Mouse (Mus musculus) c-Kit-positive CD71-positive TER-119-positive erythroid progenitor cells, embryonic 14.5 days (primary cell): Measurements from ENCODE around the gene Sp3.
"Not testable (repeated sequence)": the region's sequence is repeated elsewhere in the genome, so short reads cannot be mapped to it uniquely, and the experiment has no call there.

ENCODE experiments used
- DNase-seq: peaks from one replicate; pipeline ENCODE4 v3.0.0-alpha.2; 2013; ENCODE audit warnings: low spot score

Gene Sp3

DNA sequence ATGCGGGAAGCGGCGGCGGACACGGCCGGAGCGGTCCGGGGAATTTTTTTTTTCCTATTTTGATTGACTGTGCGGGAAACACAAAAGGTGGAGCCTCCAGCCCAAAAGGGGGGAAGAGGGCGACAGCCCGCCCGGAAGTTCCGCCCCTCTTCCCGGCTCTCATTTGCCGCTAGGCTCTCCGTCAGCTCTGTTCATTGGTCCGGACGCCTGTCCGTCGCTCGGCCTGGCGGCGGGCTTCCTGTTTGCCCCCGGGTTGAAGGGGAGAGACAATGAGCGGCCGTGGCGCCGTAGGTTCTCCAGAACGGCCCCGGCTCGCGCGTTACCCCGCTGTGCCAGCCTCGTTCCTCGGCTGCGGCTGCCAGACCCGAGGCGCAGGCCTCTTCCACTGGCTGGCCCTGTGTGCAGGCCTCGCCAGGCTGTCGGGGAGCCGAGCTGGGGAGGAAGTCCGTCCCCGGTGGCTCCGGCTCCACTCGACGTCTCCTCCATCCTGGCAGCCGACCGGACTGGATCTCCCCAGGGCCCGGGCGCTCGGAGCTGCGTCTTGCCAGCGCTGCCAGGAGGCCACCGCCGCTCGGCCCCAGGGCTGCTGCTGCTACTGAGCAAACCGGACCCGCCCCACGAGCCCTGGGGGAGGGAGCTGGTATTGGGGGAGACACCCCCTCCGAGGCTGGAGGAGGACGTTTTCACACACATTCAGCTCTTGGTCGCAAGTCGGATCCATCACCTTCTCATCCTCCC, at the start of gene Sp3:
TSS of gene Sp3 (minus strand) at position 110 of the 738 bp plus-strand sequence.
- peak; percentile 94 for DNase-seq

GRCm38 (mm10) chr2:73029846-73030245, 49.6 kb upstream of the Sp3 start:
- no peak for DNase-seq

GRCm38 (mm10) chr2:73028019-73028418, 47.8 kb upstream of the Sp3 start:
- no peak for DNase-seq

DNA sequence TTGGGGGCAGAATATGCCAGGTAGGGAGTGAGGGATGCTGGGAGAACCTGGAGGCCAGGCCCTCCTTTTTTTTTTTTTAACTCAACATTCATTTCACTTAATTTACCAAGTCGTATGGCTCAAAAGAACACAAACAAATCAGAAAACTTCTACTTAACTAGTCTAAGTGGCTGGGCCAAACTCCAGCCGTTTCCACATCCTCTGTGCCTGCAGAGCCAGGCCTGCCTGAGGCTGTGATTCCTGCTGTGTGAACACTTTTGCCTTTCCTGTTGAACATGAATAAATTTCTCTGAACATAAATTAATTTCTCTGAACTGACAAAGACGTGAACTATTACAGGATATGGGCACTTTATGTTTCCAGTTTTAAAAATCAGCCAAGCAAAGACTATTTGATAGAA, 46.9 kb upstream of the Sp3 start:
- no peak for DNase-seq

GRCm38 (mm10) chr2:73023803-73024202, 43.6 kb upstream of the Sp3 start:
- peak; percentile 92 for DNase-seq

DNA sequence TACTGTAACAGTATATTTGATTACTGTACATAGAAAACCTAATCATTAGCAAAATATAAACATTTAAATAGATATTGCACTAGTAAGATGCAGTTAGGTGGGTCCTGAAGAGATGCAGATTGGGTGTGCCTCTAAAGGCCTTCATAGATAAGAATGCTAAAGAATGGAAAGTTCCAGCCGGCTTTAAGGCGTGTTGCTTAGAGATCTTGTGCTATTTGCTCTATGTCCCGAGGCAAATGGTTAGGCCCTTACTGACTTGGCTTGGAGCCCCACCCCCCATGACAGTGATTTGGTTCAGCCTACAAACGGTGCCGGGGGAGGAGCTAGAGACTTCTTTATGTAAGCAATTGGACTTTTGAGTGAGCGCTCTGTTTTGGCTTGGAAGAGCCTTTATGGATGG, 40.8 kb upstream of the Sp3 start:
- peak; percentile 84 for DNase-seq

DNA sequence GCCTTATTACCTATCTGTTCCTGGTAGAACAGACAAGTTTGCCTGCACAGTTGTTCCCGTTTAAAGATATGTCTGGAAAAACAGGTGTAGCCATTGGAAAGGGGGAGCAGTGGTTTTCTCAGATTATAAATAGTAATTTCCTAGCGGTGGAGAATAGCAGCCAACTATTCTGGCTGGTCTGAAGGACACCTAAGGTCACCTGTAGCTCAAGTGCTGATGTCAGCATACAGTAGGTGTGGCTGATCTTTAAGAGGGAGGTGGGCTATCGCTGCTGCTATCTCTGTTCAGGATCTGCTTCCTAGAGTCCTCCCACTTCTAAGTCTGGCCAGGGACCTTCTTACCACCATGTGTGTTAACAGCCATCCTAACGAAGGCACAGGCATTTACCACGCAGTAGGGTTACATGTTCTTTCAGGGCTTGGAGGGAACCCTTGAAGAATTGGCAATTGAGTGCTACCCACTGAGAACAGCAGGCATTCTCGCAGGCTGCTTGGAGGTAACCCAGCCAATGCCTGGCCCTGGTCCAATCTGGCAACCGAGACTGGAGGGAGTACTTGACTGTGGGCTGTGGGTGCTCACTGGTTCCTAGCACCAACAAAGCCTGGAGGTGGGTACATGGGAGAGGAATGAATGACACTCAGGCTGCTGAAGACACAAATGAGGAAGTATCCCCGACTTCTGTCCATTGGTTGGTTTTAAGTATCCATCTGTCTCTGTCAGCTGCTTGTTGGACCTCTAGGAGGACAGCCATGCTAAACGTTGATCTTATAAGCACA, 39.3 kb upstream of the Sp3 start:
- DNase-seq = no peak

DNA sequence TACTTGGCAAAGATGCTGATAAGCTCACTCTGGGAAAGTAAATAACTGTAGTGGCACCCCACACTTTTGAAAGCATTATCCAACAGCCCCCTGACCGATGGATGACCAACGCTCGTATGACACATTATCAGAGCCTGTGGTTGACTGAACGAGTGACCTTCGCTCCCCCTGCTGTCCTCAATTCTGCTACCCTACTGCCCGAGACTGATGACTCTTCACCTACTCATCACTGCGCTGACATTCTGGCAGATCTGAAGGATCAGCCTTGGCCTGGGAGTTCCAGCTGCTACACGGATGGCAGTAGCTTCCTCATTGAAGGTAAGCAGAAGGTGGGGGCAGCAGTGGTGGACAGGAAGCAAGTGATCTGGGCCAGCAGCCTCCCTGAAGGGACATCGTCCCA, 33.8 kb upstream of the Sp3 start:
- not testable (repeated sequence) for DNase-seq

DNA sequence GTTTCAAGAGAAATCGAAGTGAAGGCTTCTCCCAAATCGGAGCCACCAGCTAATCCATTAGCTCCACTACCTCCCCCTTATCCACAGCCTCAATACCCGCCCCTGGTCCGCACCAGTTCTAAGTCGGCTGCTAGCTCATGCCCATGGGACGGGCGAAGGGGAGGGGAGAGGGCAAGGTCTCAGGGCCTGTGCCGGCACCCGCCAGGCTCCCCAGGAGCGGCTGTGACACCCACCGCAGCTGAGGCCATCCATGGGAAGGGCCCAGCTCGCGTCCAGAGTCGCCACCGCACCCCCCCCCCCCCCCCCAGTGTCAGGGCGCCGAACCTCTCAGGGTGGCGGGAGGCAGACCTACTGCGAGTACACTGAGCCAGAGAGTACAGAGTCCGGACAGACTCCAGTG, 32.4 kb upstream of the Sp3 start:
- no peak for DNase-seq

DNA sequence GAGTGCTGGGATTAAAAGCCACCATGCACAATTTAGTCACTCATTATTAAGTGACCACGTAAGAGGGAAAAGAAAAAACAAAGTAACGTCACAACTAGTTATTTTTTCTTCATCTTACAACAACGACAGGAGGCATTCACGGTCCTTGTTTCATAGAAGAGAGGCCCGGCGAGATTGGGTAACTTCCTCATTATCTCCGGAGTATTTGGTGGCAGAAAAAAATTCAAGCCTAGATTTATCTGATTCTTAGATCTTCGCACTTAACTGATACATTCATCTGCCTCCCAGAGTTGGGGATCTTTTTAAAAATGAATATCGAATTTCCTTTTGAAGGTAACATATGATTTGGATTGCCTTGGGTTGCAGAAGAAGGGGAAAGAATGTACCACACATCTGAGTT, 27.2 kb upstream of the Sp3 start:
- no peak for DNase-seq

- no peak for DNase-seq
These were observed 25.6 kb upstream of the Sp3 start for GRCm38 (mm10) chr2:73005611-73006515.

DNA sequence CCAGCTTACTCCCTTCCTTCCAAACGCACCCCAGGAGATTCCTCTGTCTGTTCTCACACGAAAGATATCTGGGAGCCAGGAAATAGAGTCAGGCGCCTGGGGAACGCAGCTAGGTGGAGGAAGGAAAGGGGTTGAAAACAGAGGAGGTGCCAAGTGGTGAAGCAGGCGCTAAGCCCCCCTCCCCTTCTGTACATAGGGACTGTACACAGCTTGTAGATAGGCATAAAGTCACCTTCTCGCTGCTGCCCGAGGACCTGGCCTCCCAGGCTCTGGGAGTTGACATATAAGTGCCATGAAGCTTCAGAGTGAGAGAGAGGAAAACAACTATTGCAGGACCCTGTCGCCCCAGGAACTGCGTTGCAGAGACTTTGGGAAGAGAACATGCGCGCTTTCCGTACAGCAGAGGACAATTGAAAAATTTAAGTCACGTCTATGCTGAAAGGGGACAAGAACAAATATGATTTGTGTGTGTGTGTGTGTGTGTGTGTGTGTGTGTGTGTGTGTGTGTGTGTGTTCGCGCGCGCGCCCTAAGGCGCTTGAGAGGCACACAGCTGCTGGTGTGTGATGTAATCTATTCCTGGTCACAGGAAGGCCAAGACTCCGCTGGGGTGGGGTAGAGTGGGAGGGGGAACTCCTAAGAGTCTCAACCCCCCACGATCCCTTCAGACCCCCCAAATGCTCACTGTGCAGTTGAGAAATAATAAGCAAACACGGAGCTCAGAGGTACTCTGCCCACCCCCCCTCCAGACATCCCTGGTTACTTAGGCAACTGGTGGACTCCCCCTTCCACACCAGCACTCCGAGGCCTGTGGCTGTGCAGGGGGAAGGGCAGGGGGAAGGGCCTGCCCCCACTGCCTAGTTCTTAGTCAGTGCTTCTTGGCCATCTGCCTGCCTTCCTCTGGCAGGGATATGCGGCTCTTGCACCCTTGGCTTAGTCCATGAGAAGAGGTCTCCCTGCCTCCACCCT, 23.8 kb upstream of the Sp3 start:
- no peak for DNase-seq

GRCm38 (mm10) chr2:73003049-73003448, 22.8 kb upstream of the Sp3 start:
- DNase-seq = no peak

GRCm38 (mm10) chr2:73002451-73002850, 22.2 kb upstream of the Sp3 start:
- no peak for DNase-seq

- peak; percentile 74 for DNase-seq
These were observed 21.7 kb upstream of the Sp3 start for GRCm38 (mm10) chr2:73001994-73002393.

DNA sequence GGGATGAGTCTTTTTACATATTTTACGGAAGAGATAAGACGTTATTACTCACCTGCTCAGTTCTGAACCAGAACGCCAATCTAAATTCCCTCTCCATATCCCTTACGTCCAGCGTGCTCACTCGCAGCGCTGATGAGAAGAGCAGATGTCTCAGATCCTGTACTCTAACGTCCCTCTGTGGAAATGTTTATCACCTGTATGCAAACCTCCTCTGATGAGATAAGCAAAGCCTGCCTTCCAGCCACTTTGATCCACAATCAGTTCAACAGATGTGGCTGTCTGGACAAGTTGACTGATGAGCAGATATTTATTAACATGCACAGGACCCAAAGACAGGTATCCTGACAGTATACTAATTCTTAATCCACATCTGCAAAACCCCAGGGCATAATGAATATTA, 19.9 kb upstream of the Sp3 start:
- DNase-seq = no peak

DNA sequence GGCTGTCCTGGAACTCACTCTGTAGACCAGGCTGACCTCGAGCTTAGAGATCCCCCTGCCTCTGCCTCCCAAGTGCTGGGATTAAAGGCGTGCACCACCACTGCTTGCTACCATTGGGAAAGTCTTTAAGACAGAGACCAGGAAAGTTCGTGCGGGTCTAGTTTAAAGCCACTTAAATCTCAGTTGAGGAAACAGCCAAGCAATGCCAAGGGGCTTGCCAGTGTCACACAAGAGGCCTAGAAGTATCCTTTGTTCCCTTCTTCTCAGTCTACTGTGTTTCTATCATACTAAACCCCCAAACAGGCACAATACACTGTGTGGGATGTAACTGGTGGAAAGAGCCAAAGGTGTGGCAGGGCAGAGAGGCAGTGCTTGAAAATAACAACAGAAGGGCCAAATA, 17.3 kb upstream of the Sp3 start:
- DNase-seq = no peak

- no peak for DNase-seq
These were observed 16.6 kb upstream of the Sp3 start for GRCm38 (mm10) chr2:72996808-72997378.

DNA sequence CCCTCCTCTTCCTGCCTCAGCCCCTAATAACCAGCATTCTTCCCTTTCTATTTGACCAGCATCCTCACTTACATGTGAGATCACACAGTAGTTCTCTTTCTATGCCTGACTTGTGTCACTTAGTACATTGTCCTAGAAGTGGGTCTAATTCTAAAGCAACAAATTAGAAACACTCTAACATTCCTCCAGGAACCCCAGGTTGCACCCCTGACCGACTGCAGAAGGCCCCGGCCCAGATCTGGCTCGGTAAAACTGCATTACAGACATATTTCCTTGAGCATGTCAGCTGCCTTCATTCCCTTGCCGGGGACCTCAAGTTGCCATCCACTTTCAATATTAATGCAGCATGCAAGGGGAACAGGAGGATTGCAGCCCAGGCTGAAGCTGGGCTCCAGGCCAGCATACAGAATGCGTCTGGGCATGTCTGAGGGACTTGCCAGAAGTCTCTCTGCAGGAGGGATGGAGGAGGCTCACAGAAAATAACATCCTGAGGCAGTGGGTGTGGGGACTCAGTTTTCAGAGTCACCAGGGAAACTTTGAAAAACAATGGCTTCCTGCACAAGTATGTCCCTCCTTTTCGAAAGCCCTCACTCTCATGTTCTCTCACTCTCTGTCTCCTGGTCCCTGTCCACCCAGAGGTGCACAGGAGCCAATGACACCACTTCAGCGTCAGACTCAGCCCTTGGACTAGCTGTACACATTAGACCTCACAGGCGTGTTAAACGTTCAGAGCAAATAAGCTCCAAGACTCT, 15.3 kb upstream of the Sp3 start:
- no peak for DNase-seq

DNA sequence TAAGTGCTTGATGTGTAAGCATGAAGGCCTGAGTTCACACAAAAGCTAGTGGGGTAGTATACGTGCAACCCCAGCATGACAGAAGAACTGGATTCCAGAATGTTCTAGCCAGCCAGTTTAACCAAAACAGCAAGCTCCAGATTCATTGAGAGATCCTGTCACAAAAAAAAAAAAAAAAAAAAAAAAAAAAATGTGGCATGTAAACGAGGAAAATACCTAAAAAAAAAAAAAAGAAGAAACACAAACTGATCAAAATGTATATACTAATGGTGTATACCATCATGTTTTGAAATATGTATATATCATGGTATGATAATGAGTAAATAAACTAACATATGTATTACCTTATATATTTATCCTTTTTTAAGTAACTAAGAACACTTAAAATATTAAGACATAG, 13.9 kb upstream of the Sp3 start:
- DNase-seq = no peak
